Mouse (Mus musculus): Measurements from ENCODE around the gene Ptprd. TPM values are rescaled to one million over a fixed set of nuclear protein-coding genes. Genes with fewer than 3 reads are reported as not detected.

Gene Ptprd
- total and polyA plus RNA-seq, 3 experiments: not detected

DNA sequence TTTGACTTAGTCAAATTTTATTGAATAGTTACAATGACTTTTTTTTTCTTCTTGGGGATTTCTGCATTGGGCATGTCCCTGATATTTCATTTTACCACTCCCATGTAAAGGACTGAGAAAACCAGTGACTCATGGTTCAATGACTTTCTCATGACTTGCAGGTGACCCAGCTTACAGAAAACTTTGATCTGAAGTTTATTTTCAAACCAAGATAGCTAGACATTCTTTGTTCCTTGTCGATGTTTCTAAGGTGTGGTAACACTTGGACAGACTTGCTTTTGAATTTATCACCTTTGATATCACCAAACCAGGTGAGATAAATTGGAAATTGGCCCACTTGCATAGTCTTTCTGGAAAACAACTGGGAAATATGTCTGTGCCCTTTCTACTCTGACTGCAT lies 1747.1 kb downstream of the Ptprd start:
- no peak for DNase-seq (ENCODE audit: low read depth, low spot score)
- Histone ChIP-seq H3K4me1 (ENCODE audit: control insufficient read depth in 1 of 2, insufficient read depth in 2 of 2, low read length in 2 of 2) (no peaks in the 10 kb centered on the region), H3K9me3 (replicated peaks; ENCODE audit: insufficient read depth, low read length) (no peaks in the 10 kb centered on the region), H3K4me3 (ENCODE audit: control insufficient read depth in 1 of 2, insufficient read depth in 1 of 2, low read depth in 2 of 2, low read length in 2 of 2) (no peak overlapping the region), H3K79me2 (ENCODE audit: control insufficient read depth, insufficient read depth, low read length, poor library complexity) (no peaks in the 10 kb centered on the region), H3K36me3 (ENCODE audit: control insufficient read depth in 1 of 2, insufficient read depth in 2 of 2, low read length in 2 of 2) (no peaks in the 10 kb centered on the region), H3K27me3 (ENCODE audit: control insufficient read depth in 1 of 2, insufficient read depth in 2 of 2, low read length in 2 of 2) (no peaks in the 10 kb centered on the region), H3K27ac (ENCODE audit: control insufficient read depth, low read depth, low read length) (no peak overlapping the region), H3K9ac (ENCODE audit: control insufficient read depth, low read depth, low read length, poor library complexity, severe bottlenecking) (no peak overlapping the region)
- TF ChIP-seq TBP (IDR thresholded peaks at IDR 0.05; ENCODE audit: low read depth, low read length) (no peak), POLR2AphosphoS5 (IDR thresholded peaks at IDR 0.05; ENCODE audit: borderline replicate concordance, low read depth, low read length) (no peak), E2F4 (IDR thresholded peaks at IDR 0.05; ENCODE audit: borderline replicate concordance, low read depth, low read length) (no peak), MAFK (IDR thresholded peaks at IDR 0.05; ENCODE audit: borderline replicate concordance, low read depth, low read length) (no peak), TCF12 (IDR thresholded peaks at IDR 0.05; ENCODE audit: low read depth, low read length) (no peak), JUND (IDR thresholded peaks at IDR 0.05; ENCODE audit: low read depth, low read length) (no peak)

DNA sequence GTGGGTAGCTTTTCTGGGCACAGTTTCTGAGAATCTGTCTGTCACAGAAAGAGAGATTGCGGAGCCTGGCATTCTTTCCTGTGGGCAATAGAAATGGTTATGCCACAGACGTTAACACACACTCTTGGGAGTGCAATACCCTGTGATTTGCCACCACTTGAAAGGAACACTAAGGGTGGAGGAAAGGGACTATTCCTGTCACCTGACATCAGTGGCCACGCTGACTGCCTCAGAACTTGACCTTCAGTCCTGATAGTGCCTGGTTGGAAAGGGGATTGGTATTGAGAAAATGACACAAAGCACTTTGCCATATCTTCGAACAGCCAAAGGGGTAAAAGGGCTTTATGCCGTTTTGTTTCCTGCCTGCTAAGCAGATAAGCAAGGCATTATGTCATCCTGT lies 1750.4 kb downstream of the Ptprd start:
- Histone ChIP-seq H3K36me3 (ENCODE audit: control insufficient read depth in 1 of 2, insufficient read depth in 2 of 2, low read length in 2 of 2) (no peaks in the 10 kb centered on the region), H3K79me2 (ENCODE audit: control insufficient read depth, insufficient read depth, low read length, poor library complexity) (no peaks in the 10 kb centered on the region), H3K9ac (ENCODE audit: control insufficient read depth, low read depth, low read length, poor library complexity, severe bottlenecking) (no peak overlapping the region), H3K9me3 (replicated peaks; ENCODE audit: insufficient read depth, low read length) (no peaks in the 10 kb centered on the region), H3K27me3 (ENCODE audit: control insufficient read depth in 1 of 2, insufficient read depth in 2 of 2, low read length in 2 of 2) (no peaks in the 10 kb centered on the region), H3K27ac (ENCODE audit: control insufficient read depth, low read depth, low read length) (no peak overlapping the region), H3K4me1 (ENCODE audit: control insufficient read depth in 1 of 2, insufficient read depth in 2 of 2, low read length in 2 of 2) (no peaks in the 10 kb centered on the region), H3K4me3 (ENCODE audit: control insufficient read depth in 1 of 2, insufficient read depth in 1 of 2, low read depth in 2 of 2, low read length in 2 of 2) (no peak overlapping the region)
- TF ChIP-seq MEF2A (IDR thresholded peaks at IDR 0.05; ENCODE audit: extremely low read depth, insufficient replicate concordance, low read depth, low read length, poor library complexity, severe bottlenecking) (no peak), MAX (IDR thresholded peaks at IDR 0.05; ENCODE audit: low read length) (no peak)
- no peak for DNase-seq (ENCODE audit: low read depth, low spot score)

GRCm38 (mm10) chr4:76460556-76460955 lies 1751.2 kb downstream of the Ptprd start:
- no peak for DNase-seq (ENCODE audit: low read depth, low spot score)
- Histone ChIP-seq H3K27ac (ENCODE audit: control insufficient read depth, low read depth, low read length) (no peak overlapping the region), H3K4me1 (ENCODE audit: control insufficient read depth in 1 of 2, insufficient read depth in 2 of 2, low read length in 2 of 2) (no peaks in the 10 kb centered on the region), H3K36me3 (ENCODE audit: control insufficient read depth in 1 of 2, insufficient read depth in 2 of 2, low read length in 2 of 2) (no peaks in the 10 kb centered on the region), H3K9me3 (replicated peaks; ENCODE audit: insufficient read depth, low read length) (no peaks in the 10 kb centered on the region), H3K79me2 (ENCODE audit: control insufficient read depth, insufficient read depth, low read length, poor library complexity) (no peaks in the 10 kb centered on the region), H3K9ac (ENCODE audit: control insufficient read depth, low read depth, low read length, poor library complexity, severe bottlenecking) (no peak overlapping the region), H3K27me3 (ENCODE audit: control insufficient read depth in 1 of 2, insufficient read depth in 2 of 2, low read length in 2 of 2) (no peaks in the 10 kb centered on the region), H3K4me3 (ENCODE audit: control insufficient read depth in 1 of 2, insufficient read depth in 1 of 2, low read depth in 2 of 2, low read length in 2 of 2) (no peak overlapping the region)
- TF ChIP-seq MYC (IDR thresholded peaks at IDR 0.05; ENCODE audit: low read depth, low read length) (no peak), TAL1 (IDR thresholded peaks at IDR 0.05; ENCODE audit: low read length) (no peak), SIN3A (IDR thresholded peaks at IDR 0.05; ENCODE audit: low read length) (no peak), ZNF384 (IDR thresholded peaks at IDR 0.05; ENCODE audit: low read depth, low read length) (no peak), E2F4 (IDR thresholded peaks at IDR 0.05; ENCODE audit: borderline replicate concordance, low read depth, low read length) (no peak), USF1 (IDR thresholded peaks at IDR 0.05; ENCODE audit: low read depth, low read length) (no peak), ZC3H11A (IDR thresholded peaks at IDR 0.05; ENCODE audit: low read depth, low read length) (no peak), BHLHE40 (IDR thresholded peaks at IDR 0.05; ENCODE audit: borderline replicate concordance, low read depth, low read length) (no peak), ZKSCAN1 (IDR thresholded peaks at IDR 0.05; ENCODE audit: low read depth, low read length) (no peak), CTCF (IDR thresholded peaks at IDR 0.05 in 2 of 3, conservative IDR thresholded peaks at IDR 0.05 in 1 of 3; ENCODE audit: control insufficient read depth in 1 of 3, insufficient read depth in 1 of 3, low read depth in 2 of 3, low read length in 3 of 3, poor library complexity in 1 of 3, severe bottlenecking in 1 of 3) (no peak)

Measured in MEL (cell line).